In genomic region chr6:55775527-55775926, GRCm38 (mm10) we compare ENCODE assay signal across 25 mouse cellular contexts.
"Had no signal": no experiment of that assay in that cellular context is flagged by ENCODE, and none has a peak within 500 bp of the region (broad histone marks: within the 10 kb centered on the region; RNA-seq: fewer than 3 reads in every experiment).

No protein-coding gene starts in this region.

- H3K4me3 ChIP-seq: heart, embryonic 10.5 days; heart, embryonic 13.5 days; heart, embryonic 15.5 days; hindbrain, embryonic 13.5 days; hindbrain, embryonic 15.5 days; kidney, embryonic 15.5 days; limb, embryonic 13.5 days; limb, embryonic 15.5 days; liver, embryonic 12.5 days had no signal

- H3K9me3 ChIP-seq: heart, embryonic 10.5 days; heart, embryonic 13.5 days; heart, embryonic 15.5 days; hindbrain, embryonic 13.5 days; hindbrain, embryonic 15.5 days; kidney, embryonic 15.5 days; limb, embryonic 13.5 days; limb, embryonic 15.5 days; liver, embryonic 12.5 days had no signal

- H3K9ac ChIP-seq: heart, embryonic 13.5 days; heart, embryonic 15.5 days; hindbrain, embryonic 13.5 days; hindbrain, embryonic 15.5 days; kidney, embryonic 15.5 days; limb, embryonic 13.5 days; limb, embryonic 15.5 days; liver, embryonic 12.5 days; liver, embryonic 14.5 days had no signal

- H3K36me3 ChIP-seq: heart, embryonic 10.5 days; heart, embryonic 13.5 days; heart, embryonic 15.5 days; hindbrain, embryonic 13.5 days; hindbrain, embryonic 15.5 days; kidney, embryonic 15.5 days; limb, embryonic 13.5 days; limb, embryonic 15.5 days; liver, embryonic 12.5 days had no signal

- ATAC-seq: hindbrain, postnatal 0 days; intestine, embryonic 16.5 days; liver, embryonic 12.5 days had no signal

- H3K27me3 ChIP-seq: heart, embryonic 13.5 days; heart, embryonic 15.5 days; hindbrain, embryonic 13.5 days; hindbrain, embryonic 15.5 days; kidney, embryonic 15.5 days; limb, embryonic 13.5 days; limb, embryonic 15.5 days; liver, embryonic 12.5 days had no signal

- H3K4me2 ChIP-seq: heart, embryonic 13.5 days; heart, embryonic 15.5 days; hindbrain, embryonic 13.5 days; hindbrain, embryonic 15.5 days; kidney, embryonic 15.5 days; limb, embryonic 13.5 days; limb, embryonic 15.5 days; liver, embryonic 12.5 days had no signal

- DNase-seq: gastrocnemius, postnatal 14 days; gastrocnemius, postnatal 36 days; heart, adult 18-20 months; heart, postnatal 14 days; heart, postnatal 36 days; kidney, adult 11 months; kidney, adult 2 months; kidney, adult 9 months; kidney, postnatal 14 days; kidney, postnatal 36 days; left cerebral cortex, postnatal 4 days; lung, adult 18-20 months had no signal

- H3K27ac ChIP-seq: heart, embryonic 10.5 days; heart, embryonic 13.5 days; heart, embryonic 15.5 days; hindbrain, embryonic 13.5 days; hindbrain, embryonic 15.5 days; hindbrain, postnatal 0 days; kidney, embryonic 15.5 days; kidney, postnatal 0 days; limb, embryonic 13.5 days; limb, embryonic 15.5 days; liver, embryonic 12.5 days; liver, embryonic 14.5 days had no signal

- H3K4me1 ChIP-seq: heart, embryonic 10.5 days; heart, embryonic 13.5 days; heart, embryonic 15.5 days; hindbrain, embryonic 13.5 days; hindbrain, embryonic 15.5 days; kidney, embryonic 15.5 days; limb, embryonic 13.5 days; limb, embryonic 15.5 days; liver, embryonic 12.5 days had no signal
